Mouse (Mus musculus) embryonic facial prominence, embryonic 14.5 days (tissue): ENCODE measurements around the gene Gng13. TPM values are rescaled to one million over a fixed set of nuclear protein-coding genes. Genes with fewer than 3 reads are reported as not detected.
A peak's percentile ranks its signal among the peaks of the same experiment; 100 is the strongest.

Experiments
- ATAC-seq: fragments of 200-750 bp; cut with Nextera tagmentation; 2 replicates; pipeline ENCODE4 v1.8.0; 2017; ENCODE audit warnings: low read depth, moderate number of reproducible peaks, moderate TSS enrichment
- DNase-seq: peaks from one replicate; pipeline ENCODE4 v3.0.0-alpha.2; 2015; ENCODE audit warnings: low spot score
- H3K27ac ChIP-seq: fragments of 300-500 bp; sonication (generic); replicated peaks from 2 replicates; pipeline ENCODE4 v1.5.1; 2014; ENCODE audit warnings: low read depth, mild to moderate bottlenecking, low read length, moderate library complexity
- H3K27me3 ChIP-seq: fragments of 300-500 bp; sonication (generic); replicated peaks from 2 replicates; pipeline ENCODE4 v1.6.1; 2014; ENCODE audit warnings: low read length; ENCODE audit not compliant: control insufficient read depth, insufficient read depth
- H3K36me3 ChIP-seq: fragments of 300-500 bp; sonication (generic); 2 replicates; pipeline ENCODE4 v1.6.1; 2014; ENCODE audit warnings: low read length, mixed read lengths; ENCODE audit not compliant: control insufficient read depth, insufficient read depth
- H3K4me1 ChIP-seq: fragments of 300-500 bp; sonication (generic); 2 replicates; pipeline ENCODE4 v1.6.1; 2014; ENCODE audit warnings: antibody characterized with exemption, low read length; ENCODE audit not compliant: control insufficient read depth, insufficient read depth
- H3K4me2 ChIP-seq: fragments of 300-500 bp; sonication (generic); 2 replicates; pipeline ENCODE4 v1.6.1; 2014; ENCODE audit warnings: low read depth, mild to moderate bottlenecking, low read length, moderate library complexity, mixed read lengths
- H3K4me3 ChIP-seq: fragments of 300-500 bp; sonication (generic); 2 replicates; pipeline ENCODE4 v1.5.1; 2014; ENCODE audit warnings: low read depth, mild to moderate bottlenecking, low read length
- H3K9ac ChIP-seq: fragments of 300-500 bp; sonication (generic); 2 replicates; pipeline ENCODE4 v1.6.1; 2014; ENCODE audit warnings: low read depth, mild to moderate bottlenecking, low read length, moderate library complexity, mixed read lengths
- H3K9me3 ChIP-seq: fragments of 300-500 bp; sonication (generic); 2 replicates; pipeline ENCODE4 v1.6.1; 2016; ENCODE audit warnings: low read length; ENCODE audit not compliant: control insufficient read depth
- WGBS: fragments of 180-500 bp; shearing (Covaris S2); extraction: QIAGEN DNeasy Blood & Tissue Kit; methylation state at CpG from one replicate; pipeline ENCODE4 v1.1.7; 2014; 5-methylcytosine and 5-hydroxymethylcytosine counted together
- polyA plus RNA-seq: library from polyadenylated mRNA; unstranded; fragments of >200 nt; fragmentation: Nextera tagmentation; extraction: Ambion mirVana; gene quantifications from 2 replicates; pipeline ENCODE4 v1.2.1, GENCODE M21; 2014

Gene Gng13
- polyA plus RNA-seq, 1 experiment from 2014 or later, result 28.5 TPM

GRCm38 (mm10) chr17:25696263-25696662 is 20.7 kb upstream of the Gng13 start:
- no peaks in the 10 kb centered on the region for H3K4me1 ChIP-seq
- DNase-seq, result peak; percentile 44
- H3K27me3 ChIP-seq, result no peaks in the 10 kb centered on the region
- no peak overlapping the region for H3K4me2 ChIP-seq
- H3K36me3 ChIP-seq, result no peaks in the 10 kb centered on the region
- ATAC-seq, result no peak
- no peaks in the 10 kb centered on the region for H3K9me3 ChIP-seq
- 15% methylated on average over 1 of the region's 1 CpGs for whole genome bisulfite sequencing
- 0 out of 2 replicates have a peak overlapping the region, but pooled peaks have one; percentile 1 for H3K9ac ChIP-seq
- H3K4me3 ChIP-seq, result no peak overlapping the region
- no peak overlapping the region for H3K27ac ChIP-seq

DNA sequence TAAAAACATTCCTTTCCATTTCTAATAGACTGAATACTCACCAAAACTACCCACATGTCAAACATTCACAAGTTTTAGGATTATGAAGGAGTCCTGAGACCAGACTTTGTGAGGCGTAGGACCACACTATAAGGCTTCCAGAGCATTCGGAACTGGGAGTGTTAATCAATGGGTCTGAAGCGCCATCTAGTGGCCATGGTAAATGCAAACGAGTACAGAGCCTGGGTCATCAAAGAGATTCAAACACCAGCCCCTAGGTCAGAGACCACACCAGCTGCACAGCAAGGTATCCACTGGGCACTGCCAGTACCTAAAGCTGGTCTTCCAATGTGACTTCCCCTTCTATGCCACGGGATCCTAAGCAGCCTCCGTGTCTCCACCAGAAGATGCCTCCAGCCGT is 18.5 kb upstream of the Gng13 start:
- Histone ChIP-seq H3K27me3 (no peaks in the 10 kb centered on the region), H3K4me3 (no peak overlapping the region), H3K4me1 (no peaks in the 10 kb centered on the region), H3K27ac (no peak overlapping the region), H3K9ac (no peak overlapping the region), H3K4me2 (no peak overlapping the region), H3K9me3 (no peaks in the 10 kb centered on the region), H3K36me3 (no peaks in the 10 kb centered on the region)
- 14% methylated on average over 7 of the region's 7 CpGs for WGBS
- DNase-seq (peak; percentile 86), ATAC-seq (peak; percentile 70; the same call in 1 of the 2 replicates)

DNA sequence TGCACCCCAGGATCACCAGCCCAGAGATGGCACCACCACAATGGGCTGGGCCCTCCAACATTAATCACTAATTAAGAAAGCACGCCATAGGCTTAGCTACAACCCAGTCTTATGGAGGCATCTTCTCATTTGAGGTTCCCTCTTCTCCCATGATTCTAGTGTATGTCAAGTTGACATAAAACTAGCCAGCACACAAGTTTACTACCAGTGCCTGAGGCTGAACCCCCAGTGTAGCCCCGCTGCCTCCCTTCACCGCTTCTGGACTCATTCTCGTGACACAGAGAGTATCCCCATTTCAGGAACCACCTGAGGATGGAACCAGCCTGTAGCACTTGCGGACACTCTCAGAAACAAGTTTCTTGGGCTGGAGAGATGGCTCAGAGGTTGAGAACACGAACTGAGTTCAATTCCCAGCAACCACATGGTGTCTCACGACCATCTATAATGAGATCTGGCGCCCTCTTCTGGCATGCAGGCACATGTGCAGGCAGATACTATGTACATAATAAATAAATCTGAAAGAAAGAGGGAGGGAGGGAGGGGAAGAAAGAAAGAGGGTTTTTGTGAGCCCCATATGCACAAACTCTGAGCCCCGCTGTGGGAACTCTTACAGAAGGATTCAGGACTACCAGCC is 16.0 kb upstream of the Gng13 start:
- WGBS, result 58% methylated on average over 9 of the region's 9 CpGs
- no peak for ATAC-seq
- no peak overlapping the region for H3K27ac ChIP-seq

GRCm38 (mm10) chr17:25709994-25710393 is 7.0 kb upstream of the Gng13 start:
- no peak for DNase-seq
- H3K4me2 ChIP-seq, result no peak overlapping the region
- H3K4me1 ChIP-seq, result no peaks in the 10 kb centered on the region
- no peak overlapping the region for H3K9ac ChIP-seq
- WGBS, result 88% methylated on average over 2 of the region's 2 CpGs
- no peak overlapping the region for H3K27ac ChIP-seq
- no peak overlapping the region for H3K4me3 ChIP-seq
- H3K36me3 ChIP-seq, result no peaks in the 10 kb centered on the region
- ATAC-seq, result no peak
- peaks cover 2% of the 10 kb centered on the region; the same call in 1 of the 2 replicates for H3K27me3 ChIP-seq
- no peaks in the 10 kb centered on the region for H3K9me3 ChIP-seq

More for the DNA sequence above, 16.0 kb upstream of the Gng13 start:
- no peaks in the 10 kb centered on the region for H3K4me1 ChIP-seq
- H3K4me2 ChIP-seq, result no peak overlapping the region
- DNase-seq, result no peak
- H3K36me3 ChIP-seq, result no peaks in the 10 kb centered on the region
- H3K4me3 ChIP-seq, result no peak overlapping the region
- H3K9ac ChIP-seq, result no peak overlapping the region
- no peaks in the 10 kb centered on the region for H3K9me3 ChIP-seq
- no peaks in the 10 kb centered on the region for H3K27me3 ChIP-seq

- DNase-seq (no peak), ATAC-seq (no peak)
- Histone ChIP-seq H3K27ac (no peak overlapping the region), H3K9ac (no peak overlapping the region), H3K27me3 (peaks cover 10% of the 10 kb centered on the region), H3K4me3 (no peak overlapping the region), H3K4me2 (no peak overlapping the region), H3K4me1 (no peaks in the 10 kb centered on the region), H3K36me3 (no peaks in the 10 kb centered on the region), H3K9me3 (no peaks in the 10 kb centered on the region)
- 76% methylated on average over 4 of the region's 4 CpGs for WGBS
Measured at GRCm38 (mm10) chr17:25711136-25711535, 5.8 kb upstream of the Gng13 start.

DNA sequence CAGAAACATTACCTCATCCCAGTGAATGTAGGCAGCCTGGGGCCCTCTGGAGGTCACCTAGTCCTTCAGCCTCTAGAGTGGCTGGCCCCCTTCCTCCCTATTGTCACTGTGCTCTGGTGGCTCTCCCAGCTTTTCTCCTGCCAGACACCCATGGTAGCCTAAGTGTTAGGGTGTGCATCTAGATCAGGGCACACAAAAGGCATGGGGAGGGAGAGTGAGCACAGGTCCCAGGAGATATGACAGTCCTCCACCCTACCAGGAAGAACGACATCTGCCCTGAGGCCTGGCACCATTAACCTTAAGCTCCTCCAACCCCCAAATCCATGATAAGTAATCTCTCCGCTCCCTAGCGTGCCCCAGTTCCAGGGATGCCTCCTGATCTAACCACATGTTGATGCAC is 1.3 kb upstream of the Gng13 start:
- H3K36me3 ChIP-seq, result peaks cover 4% of the 10 kb centered on the region
- H3K4me1 ChIP-seq, result no peaks in the 10 kb centered on the region
- no peak overlapping the region for H3K4me2 ChIP-seq
- no peak overlapping the region for H3K4me3 ChIP-seq
- 61% methylated on average over 3 of the region's 3 CpGs for WGBS
- H3K27me3 ChIP-seq, result peaks cover 31% of the 10 kb centered on the region
- no peak overlapping the region for H3K27ac ChIP-seq
- no peak overlapping the region for H3K9ac ChIP-seq
- DNase-seq (no peak), ATAC-seq (no peak)
- H3K9me3 ChIP-seq, result no peaks in the 10 kb centered on the region

DNA sequence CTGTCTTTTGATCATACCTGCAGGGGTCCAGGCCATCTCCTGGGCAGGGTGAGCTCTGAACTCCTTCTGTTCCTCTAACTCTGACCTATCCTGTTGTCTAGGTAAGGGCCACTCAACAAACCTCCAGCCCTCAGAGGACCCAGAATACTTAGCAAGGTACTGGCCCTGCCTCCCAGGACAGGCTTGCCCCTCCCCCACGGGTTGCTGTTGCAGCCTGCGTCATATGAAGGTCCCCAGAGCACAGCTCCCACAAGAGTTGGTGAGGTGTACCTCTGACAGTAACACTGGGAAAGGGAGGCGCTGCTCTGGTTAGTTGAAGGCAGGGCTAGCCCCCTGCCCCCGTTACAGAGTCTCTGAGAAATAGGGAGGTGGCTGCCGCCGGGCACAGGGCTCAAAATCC is 841 bp upstream of the Gng13 start:
- DNase-seq, result peak; percentile 39

GRCm38 (mm10) chr17:25717691-25718090 is 720 bp downstream of the Gng13 start:
- H3K9ac ChIP-seq, result peak overlapping the region; percentile 61
- ATAC-seq, result 0 out of 2 replicates have a peak, but pooled peaks have one; percentile 12
- DNase-seq, result no peak
- H3K4me2 ChIP-seq, result peak overlapping the region; percentile 81
- no peak overlapping the region for H3K27ac ChIP-seq
- no peaks in the 10 kb centered on the region for H3K4me1 ChIP-seq
- 12% methylated on average over 6 of the region's 6 CpGs for WGBS
- H3K36me3 ChIP-seq, result peaks cover 16% of the 10 kb centered on the region
- H3K27me3 ChIP-seq, result peaks cover 31% of the 10 kb centered on the region
- H3K9me3 ChIP-seq, result no peaks in the 10 kb centered on the region
- H3K4me3 ChIP-seq, result peak overlapping the region; percentile 41

More for the DNA sequence above, 841 bp upstream of the Gng13 start:
- H3K27me3 ChIP-seq, result peaks cover 31% of the 10 kb centered on the region
- H3K4me2 ChIP-seq, result no peak overlapping the region
- H3K9ac ChIP-seq, result no peak overlapping the region
- H3K36me3 ChIP-seq, result peaks cover 7% of the 10 kb centered on the region
- no peak overlapping the region for H3K4me3 ChIP-seq
- no peak for ATAC-seq
- no peaks in the 10 kb centered on the region for H3K4me1 ChIP-seq
- no peaks in the 10 kb centered on the region for H3K9me3 ChIP-seq
- 3% methylated on average over 6 of the region's 6 CpGs for WGBS
- no peak overlapping the region for H3K27ac ChIP-seq

DNA sequence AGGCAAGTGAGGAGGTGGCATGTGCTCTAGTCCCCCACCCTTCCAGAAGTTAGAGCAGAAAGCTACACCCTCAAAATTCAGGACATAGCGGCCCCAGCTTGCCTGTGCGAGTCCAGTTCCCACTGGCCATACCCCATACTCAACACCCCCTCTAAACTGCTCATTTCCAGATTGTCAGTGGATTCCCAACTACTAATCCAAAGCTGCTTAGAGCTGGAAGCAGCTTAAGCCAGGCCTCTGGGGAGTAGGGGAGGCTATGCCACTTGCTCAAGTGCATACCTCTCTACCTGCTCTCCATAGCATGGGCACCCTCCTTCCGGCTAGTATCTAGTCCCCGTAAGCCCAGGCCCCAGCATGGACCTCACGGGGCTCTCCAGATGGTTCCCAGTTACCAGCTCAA is 4.5 kb downstream of the Gng13 start:
- no peak overlapping the region for H3K9ac ChIP-seq
- H3K27me3 ChIP-seq, result peaks cover 18% of the 10 kb centered on the region
- no peak overlapping the region for H3K27ac ChIP-seq
- no peaks in the 10 kb centered on the region for H3K9me3 ChIP-seq
- peaks cover 16% of the 10 kb centered on the region for H3K36me3 ChIP-seq
- peaks cover 3% of the 10 kb centered on the region; the same call in 1 of the 2 replicates for H3K4me1 ChIP-seq
- no peak for DNase-seq
- no peak overlapping the region for H3K4me3 ChIP-seq
- no peak overlapping the region for H3K4me2 ChIP-seq
- ATAC-seq, result no peak
- 87% methylated on average over 5 of the region's 5 CpGs for WGBS
